Mouse (Mus musculus) layer of hippocampus, adult 6 months (tissue): Measurements from ENCODE around the gene Wtip. TPM values are rescaled to one million over a fixed set of nuclear protein-coding genes. Genes with fewer than 3 reads are reported as not detected.

Source experiments
- long read RNA-seq, 2 experiments: library from polyadenylated mRNA; unstranded; transcript quantifications; one replicate each; pipeline ENCODE4 v2.0.0; 2019 to 2020
- polyA plus RNA-seq: library from polyadenylated mRNA; unstranded; fragments of <200 nt; fragmentation: Nextera tagmentation; gene quantifications from 2 replicates; pipeline ENCODE4 v1.2.3, GENCODE M21; 2021

The Wtip gene
- polyA plus RNA-seq: 0.43 and 0.93 TPM in 2 replicates
- long read RNA-seq, experiment 1, partial matches to known transcripts: 2 of 4 reads
- long read RNA-seq, experiment 1, other reads (novel, unspliced or antisense): 1 of 4 reads
- long read RNA-seq, experiment 2: 0 reads

GRCm38 (mm10) chr7:34133117-34133762 is at the start of gene Wtip:
TSS of gene Wtip (minus strand) at chr7:34133268.

GRCm38 (mm10) chr7:34169454-34169853 is 36.4 kb upstream of the Wtip start, which contains the start of gene Uba2:
TSS of gene Uba2 (minus strand) at chr7:34169599.

GRCm38 (mm10) chr7:34094911-34095481 is 38.1 kb downstream of the Wtip start, which contains the start of gene Scgb1b30:
TSS of gene Scgb1b30 (plus strand) at chr7:34095431.

Other genes with a start within 250 kb of the Wtip start
- not detected in 2 replicates for gene Scgb2b26, start 188.2 kb downstream of the Wtip start, polyA plus RNA-seq
- gene Scgb2b27, start 119.3 kb downstream of the Wtip start, polyA plus RNA-seq: not detected in 2 replicates
- gene Scgb1b27, start 111.8 kb downstream of the Wtip start, polyA plus RNA-seq: not detected in 2 replicates
- gene Scgb1b30, start 37.8 kb downstream of the Wtip start, polyA plus RNA-seq: not detected in 2 replicates
- gene Uba2, start 36.3 kb upstream of the Wtip start, polyA plus RNA-seq: 90.1 and 97.0 TPM in 2 replicates
- gene Pdcd2l, start 63.4 kb upstream of the Wtip start, polyA plus RNA-seq: 34.4 and 35.4 TPM in 2 replicates
- 664 and 694 TPM in 2 replicates for gene Gpi1, start 97.1 kb upstream of the Wtip start, polyA plus RNA-seq
- not detected in 2 replicates for gene Gm6096, start 117.8 kb upstream of the Wtip start, polyA plus RNA-seq
- 8.7 and 9.5 TPM in 2 replicates for gene 4931406P16Rik, start 180.3 kb upstream of the Wtip start, polyA plus RNA-seq